Mouse (Mus musculus): ENCODE data around the gene Zfyve1. TPM values are rescaled to one million over a fixed set of nuclear protein-coding genes. Genes with fewer than 3 reads are reported as not detected.
A peak's percentile ranks its signal among the peaks of the same experiment; 100 is the strongest.

The Zfyve1 gene
- total and polyA plus RNA-seq, 3 experiments: 8.0 to 8.3 TPM; not detected in 1

DNA sequence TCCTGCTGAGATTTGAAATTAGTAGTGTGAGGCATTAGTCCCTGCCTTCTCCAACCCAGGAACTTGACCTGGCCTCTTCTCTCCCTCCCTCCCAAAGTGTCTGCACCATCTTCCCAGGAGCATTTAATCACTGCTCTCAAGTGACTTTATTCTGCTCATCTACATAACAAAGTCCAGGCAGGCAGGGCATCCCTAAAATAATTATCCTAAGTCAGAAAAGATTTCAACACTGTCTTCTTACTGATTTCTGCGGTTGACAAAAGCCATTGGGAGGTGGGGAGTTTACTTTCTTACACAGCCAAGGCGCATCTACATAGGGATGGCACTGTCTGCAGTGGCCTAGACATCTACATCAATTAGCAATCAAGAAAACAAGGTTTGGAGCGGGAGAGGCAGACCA, 27.2 kb downstream of the Zfyve1 start:
- DNase-seq (ENCODE audit: low read depth, low spot score): no peak
- Histone ChIP-seq H3K9me3 (replicated peaks; ENCODE audit: insufficient read depth, low read length) (no peaks in the 10 kb centered on the region), H3K4me3 (ENCODE audit: control insufficient read depth in 1 of 2, insufficient read depth in 1 of 2, low read depth in 2 of 2, low read length in 2 of 2) (no peak overlapping the region), H3K79me2 (ENCODE audit: control insufficient read depth, insufficient read depth, low read length, poor library complexity) (no peaks in the 10 kb centered on the region), H3K27me3 (ENCODE audit: control insufficient read depth in 1 of 2, insufficient read depth in 2 of 2, low read length in 2 of 2) (no peaks in the 10 kb centered on the region), H3K4me1 (ENCODE audit: control insufficient read depth in 1 of 2, insufficient read depth in 2 of 2, low read length in 2 of 2) (no peaks in the 10 kb centered on the region), H3K9ac (ENCODE audit: control insufficient read depth, low read depth, low read length, poor library complexity, severe bottlenecking) (no peak overlapping the region), H3K27ac (ENCODE audit: control insufficient read depth, low read depth, low read length) (no peak overlapping the region), H3K36me3 (ENCODE audit: control insufficient read depth in 1 of 2, insufficient read depth in 2 of 2, low read length in 2 of 2) (peaks cover 0 to 5% of the 10 kb centered on the region in 2 experiments; a peak in 2 of 4 replicates)
- TF ChIP-seq KAT2A (conservative IDR thresholded peaks at IDR 0.05; ENCODE audit: low read depth, low read length): no peak
- no peak for TF ChIP-seq POLR2A (IDR thresholded peaks at IDR 0.05; ENCODE audit: control insufficient read depth in 1 of 2, insufficient read depth in 1 of 2, low read depth in 1 of 2, low read length in 2 of 2, poor library complexity in 1 of 2)

DNA sequence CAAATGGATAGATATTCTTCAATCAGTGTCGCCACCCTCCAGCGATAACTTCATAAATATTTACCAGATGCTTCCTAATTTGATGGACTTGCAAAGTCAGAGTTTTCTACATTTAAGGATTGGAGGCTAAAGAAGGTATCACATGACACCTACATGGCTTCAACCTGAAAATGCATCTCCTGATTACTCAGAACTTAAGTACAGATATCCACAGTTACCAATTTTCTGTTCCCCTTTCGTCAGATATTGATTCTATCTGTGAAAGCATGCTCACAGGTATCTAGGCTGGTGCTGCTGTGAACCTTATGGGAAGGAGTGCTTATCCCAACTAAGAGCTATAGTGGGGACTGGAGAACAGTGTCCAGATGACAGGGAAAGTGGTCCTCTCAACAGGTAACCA, 34.4 kb downstream of the Zfyve1 start:
- H3K27ac ChIP-seq (ENCODE audit: control insufficient read depth, low read depth, low read length): no peak overlapping the region
- H3K79me2 ChIP-seq (ENCODE audit: control insufficient read depth, insufficient read depth, low read length, poor library complexity): no peaks in the 10 kb centered on the region
- TF ChIP-seq POLR2AphosphoS5 (IDR thresholded peaks at IDR 0.05; ENCODE audit: borderline replicate concordance, low read depth, low read length): no peak
- TF ChIP-seq MAFK (IDR thresholded peaks at IDR 0.05; ENCODE audit: borderline replicate concordance, low read depth, low read length): no peak
- no peak for TF ChIP-seq POLR2AphosphoS2 (IDR thresholded peaks at IDR 0.05; ENCODE audit: low read length)
- no peak for TF ChIP-seq RCOR1 (IDR thresholded peaks at IDR 0.05; ENCODE audit: low read depth, low read length)
- no peak for TF ChIP-seq GABPA (IDR thresholded peaks at IDR 0.05; ENCODE audit: low read depth, low read length)
- no peak for TF ChIP-seq POLR2A (IDR thresholded peaks at IDR 0.05; ENCODE audit: control insufficient read depth in 1 of 2, insufficient read depth in 1 of 2, low read depth in 1 of 2, low read length in 2 of 2, poor library complexity in 1 of 2)
- no peak for TF ChIP-seq MEF2A (IDR thresholded peaks at IDR 0.05; ENCODE audit: extremely low read depth, insufficient replicate concordance, low read depth, low read length, poor library complexity, severe bottlenecking)
- no peak for TF ChIP-seq UBTF (IDR thresholded peaks at IDR 0.05; ENCODE audit: borderline replicate concordance, insufficient read depth, low read depth, low read length)
- no peak for TF ChIP-seq KAT2A (conservative IDR thresholded peaks at IDR 0.05; ENCODE audit: low read depth, low read length)
- TF ChIP-seq TAL1 (IDR thresholded peaks at IDR 0.05; ENCODE audit: low read length): no peak
- TF ChIP-seq TBP (IDR thresholded peaks at IDR 0.05; ENCODE audit: low read depth, low read length): no peak
- H3K4me1 ChIP-seq (ENCODE audit: control insufficient read depth in 1 of 2, insufficient read depth in 2 of 2, low read length in 2 of 2): no peaks in the 10 kb centered on the region
- H3K4me3 ChIP-seq (ENCODE audit: control insufficient read depth in 1 of 2, insufficient read depth in 1 of 2, low read depth in 2 of 2, low read length in 2 of 2): no peak overlapping the region
- H3K36me3 ChIP-seq (ENCODE audit: control insufficient read depth in 1 of 2, insufficient read depth in 2 of 2, low read length in 2 of 2): peaks cover 0 to 2% of the 10 kb centered on the region in 2 experiments; a peak in 1 of 4 replicates
- no peaks in the 10 kb centered on the region for H3K27me3 ChIP-seq (ENCODE audit: control insufficient read depth in 1 of 2, insufficient read depth in 2 of 2, low read length in 2 of 2)
- DNase-seq (ENCODE audit: low read depth, low spot score): no peak
- H3K9ac ChIP-seq (ENCODE audit: control insufficient read depth, low read depth, low read length, poor library complexity, severe bottlenecking): no peak overlapping the region
- H3K9me3 ChIP-seq (replicated peaks; ENCODE audit: insufficient read depth, low read length): no peaks in the 10 kb centered on the region

DNA sequence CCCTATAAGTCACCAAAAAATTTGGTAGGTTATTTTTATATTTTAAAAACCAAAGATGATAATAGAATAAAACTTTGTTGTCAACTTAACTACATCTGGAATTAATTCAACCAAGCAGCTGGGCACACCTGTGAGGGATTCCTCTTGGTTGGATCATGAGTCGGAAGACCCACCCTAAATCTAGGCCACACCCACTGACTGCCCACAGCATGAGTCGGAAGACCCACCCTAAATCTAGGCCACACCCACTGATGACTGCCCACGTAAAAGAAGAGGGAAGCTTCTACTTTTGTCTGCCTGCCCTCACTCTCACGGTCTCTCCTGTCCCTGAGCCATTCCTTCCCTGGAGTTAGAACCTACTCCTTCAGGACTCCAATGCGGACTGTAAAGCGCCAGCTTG, 36.8 kb downstream of the Zfyve1 start:
- TF ChIP-seq ZMIZ1 (IDR thresholded peaks at IDR 0.05; ENCODE audit: low read depth, low read length) (no peak), TCF12 (IDR thresholded peaks at IDR 0.05; ENCODE audit: low read depth, low read length) (no peak), CTCF (IDR thresholded peaks at IDR 0.05 in 2 of 3, conservative IDR thresholded peaks at IDR 0.05 in 1 of 3; ENCODE audit: control insufficient read depth in 1 of 3, insufficient read depth in 1 of 3, low read depth in 2 of 3, low read length in 3 of 3, poor library complexity in 1 of 3, severe bottlenecking in 1 of 3) (no peak), ELF1 (IDR thresholded peaks at IDR 0.05; ENCODE audit: low read depth, low read length) (no peak), NRF1 (IDR thresholded peaks at IDR 0.05; ENCODE audit: insufficient read depth, low read depth, low read length, poor library complexity, severe bottlenecking) (no peak), RCOR1 (IDR thresholded peaks at IDR 0.05; ENCODE audit: low read depth, low read length) (no peak)
- H3K27me3 ChIP-seq (ENCODE audit: control insufficient read depth in 1 of 2, insufficient read depth in 2 of 2, low read length in 2 of 2): no peaks in the 10 kb centered on the region
- H3K27ac ChIP-seq (ENCODE audit: control insufficient read depth, low read depth, low read length): no peak overlapping the region
- no peak overlapping the region for H3K4me3 ChIP-seq (ENCODE audit: control insufficient read depth in 1 of 2, insufficient read depth in 1 of 2, low read depth in 2 of 2, low read length in 2 of 2)
- H3K4me1 ChIP-seq (ENCODE audit: control insufficient read depth in 1 of 2, insufficient read depth in 2 of 2, low read length in 2 of 2): no peaks in the 10 kb centered on the region
- no peaks in the 10 kb centered on the region for H3K79me2 ChIP-seq (ENCODE audit: control insufficient read depth, insufficient read depth, low read length, poor library complexity)
- no peaks in the 10 kb centered on the region; a peak in 1 of 4 replicates for H3K36me3 ChIP-seq (ENCODE audit: control insufficient read depth in 1 of 2, insufficient read depth in 2 of 2, low read length in 2 of 2)
- DNase-seq (ENCODE audit: low read depth, low spot score): peak; percentile 71
- H3K9me3 ChIP-seq (replicated peaks; ENCODE audit: insufficient read depth, low read length): no peaks in the 10 kb centered on the region
- H3K9ac ChIP-seq (ENCODE audit: control insufficient read depth, low read depth, low read length, poor library complexity, severe bottlenecking): no peak overlapping the region
